Mouse (Mus musculus) lung, postnatal 10 days (tissue): ENCODE data around the gene Tjap1.

ENCODE experiments used
- DNase-seq: peaks from one replicate; pipeline ENCODE4 v3.0.0; 2021

Gene Tjap1

GRCm38 (mm10) chr17:46252571-46253451, 30.0 kb downstream of the Tjap1 start:
- DNase-seq = peak; percentile 75

GRCm38 (mm10) chr17:46251174-46251573, 31.7 kb downstream of the Tjap1 start:
- no peak for DNase-seq

- no peak for DNase-seq
These were observed 34.7 kb downstream of the Tjap1 start for GRCm38 (mm10) chr17:46248189-46248522.

GRCm38 (mm10) chr17:46247512-46248188, 35.2 kb downstream of the Tjap1 start, which contains the start of the genes Polr1c and Yipf3:
Gene Polr1c (minus strand): TSS chr17:46248054.
Gene Yipf3 (plus strand): TSS chr17:46248080.
- peak; percentile 98 for DNase-seq

DNA sequence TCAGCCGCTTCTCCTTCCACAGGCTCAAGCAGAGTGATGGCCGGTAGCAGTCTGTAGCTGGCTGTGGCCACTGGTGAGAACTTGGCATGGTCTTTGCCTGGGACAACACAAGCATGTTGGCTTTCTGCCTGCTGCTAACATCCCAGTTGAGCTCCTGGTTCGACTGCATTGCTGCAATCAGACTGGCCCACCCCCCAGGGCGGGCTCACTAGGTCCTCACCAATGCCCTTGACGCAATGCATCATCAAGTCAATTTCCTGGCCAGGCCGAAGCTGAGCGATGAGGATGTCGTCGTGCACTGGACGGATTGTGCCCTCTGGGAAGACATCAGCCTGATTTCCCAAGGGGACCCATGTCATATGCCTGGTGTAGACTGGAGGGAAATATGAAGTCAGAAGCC, 38.2 kb downstream of the Tjap1 start:
- peak; percentile 78 for DNase-seq

DNA sequence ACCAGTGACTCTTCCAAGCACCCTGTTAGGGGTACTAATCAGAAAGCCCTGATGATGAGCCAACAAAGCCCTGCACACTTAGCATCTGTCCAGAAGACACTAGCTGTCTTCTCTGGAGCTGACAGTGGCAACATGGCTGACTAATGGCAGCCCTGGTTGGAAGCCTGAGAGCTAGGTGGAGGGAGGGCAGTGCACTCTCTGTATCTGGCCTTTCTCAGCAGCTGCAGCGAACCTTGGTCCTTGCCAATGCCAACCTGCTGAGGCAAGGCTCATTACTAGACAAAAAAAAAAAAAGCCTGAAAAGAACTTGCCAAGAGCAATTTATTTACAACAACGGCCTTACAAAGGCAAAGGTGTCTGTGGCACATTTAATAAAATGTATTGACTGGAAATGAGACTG, 39.2 kb downstream of the Tjap1 start:
- DNase-seq = no peak

- peak; percentile 66 for DNase-seq
These were observed 39.8 kb downstream of the Tjap1 start for GRCm38 (mm10) chr17:46242993-46243392.

DNA sequence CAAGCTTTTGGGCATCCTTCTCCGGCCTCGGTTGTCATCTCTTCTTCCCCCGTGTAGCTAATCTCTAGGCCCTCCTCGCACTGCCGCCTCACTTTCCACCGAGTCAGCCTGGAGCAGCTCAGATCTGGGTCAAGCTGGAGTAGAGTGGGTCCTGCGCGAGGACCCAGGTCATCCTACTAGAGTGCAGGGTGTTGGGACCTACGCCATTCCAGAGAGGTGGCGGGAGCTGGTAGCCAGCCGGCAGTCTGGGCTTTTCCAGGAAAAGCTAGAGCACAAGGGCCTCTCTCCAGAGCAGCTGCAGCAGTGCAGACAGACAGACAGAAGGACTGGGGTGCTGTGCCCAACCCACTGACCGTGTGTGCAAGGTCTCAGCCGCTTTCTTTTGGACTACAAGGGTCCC, 40.6 kb downstream of the Tjap1 start:
- DNase-seq = no peak

DNA sequence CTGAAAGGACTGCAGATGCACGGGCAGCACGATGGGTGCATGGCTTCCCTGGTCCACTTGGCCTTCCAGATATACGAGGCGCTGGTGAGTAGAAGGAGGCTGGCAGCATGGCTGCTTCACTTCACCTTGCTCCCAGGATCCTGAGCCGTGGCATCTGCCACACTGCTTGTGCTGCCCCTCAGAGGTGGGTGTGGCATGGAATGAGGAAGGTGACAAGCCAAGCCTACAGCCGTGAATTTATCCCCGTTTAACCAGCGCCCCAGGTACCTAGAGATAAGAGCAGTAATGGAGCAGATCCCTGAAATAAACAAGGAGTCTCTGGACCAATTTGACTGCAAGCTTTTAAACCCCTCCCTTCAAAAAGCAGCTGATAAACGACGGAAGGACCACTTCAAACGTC, 41.4 kb downstream of the Tjap1 start:
- DNase-seq = no peak

DNA sequence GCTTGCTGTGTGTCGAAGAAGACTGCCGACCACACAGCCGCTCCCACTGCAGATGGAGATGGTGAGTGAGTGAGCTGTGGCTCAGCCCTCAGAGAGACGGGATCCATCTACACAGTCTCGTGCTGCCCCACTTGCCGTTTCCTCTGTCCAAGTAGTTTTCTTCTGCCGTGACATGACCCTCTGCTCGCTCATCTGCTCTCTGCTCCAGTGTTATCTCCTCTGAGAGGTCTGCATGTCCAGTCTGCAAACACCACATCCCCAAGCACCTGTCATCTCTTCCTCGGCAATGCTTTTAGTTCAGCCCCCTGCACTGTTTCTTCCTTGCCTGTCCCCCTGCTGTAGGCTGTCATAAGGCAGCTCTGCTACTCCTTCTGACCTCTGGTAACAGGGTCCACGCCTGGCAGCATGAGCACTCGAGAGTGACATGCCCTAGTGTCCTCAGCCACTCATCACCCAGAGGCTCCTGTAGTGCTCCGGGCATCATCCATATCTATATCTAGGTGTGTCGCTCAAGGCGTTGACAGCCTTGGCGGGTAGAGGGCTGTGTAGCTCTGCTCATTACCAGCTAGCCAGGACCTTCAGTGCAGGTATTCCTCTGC, 43.2 kb downstream of the Tjap1 start:
- DNase-seq = no peak

GRCm38 (mm10) chr17:46237480-46237879, 45.3 kb downstream of the Tjap1 start:
- DNase-seq = no peak

- DNase-seq = no peak
These were observed 45.7 kb downstream of the Tjap1 start for GRCm38 (mm10) chr17:46237079-46237478.

- no peak for DNase-seq
These were observed 46.8 kb downstream of the Tjap1 start for GRCm38 (mm10) chr17:46236067-46236466.

DNA sequence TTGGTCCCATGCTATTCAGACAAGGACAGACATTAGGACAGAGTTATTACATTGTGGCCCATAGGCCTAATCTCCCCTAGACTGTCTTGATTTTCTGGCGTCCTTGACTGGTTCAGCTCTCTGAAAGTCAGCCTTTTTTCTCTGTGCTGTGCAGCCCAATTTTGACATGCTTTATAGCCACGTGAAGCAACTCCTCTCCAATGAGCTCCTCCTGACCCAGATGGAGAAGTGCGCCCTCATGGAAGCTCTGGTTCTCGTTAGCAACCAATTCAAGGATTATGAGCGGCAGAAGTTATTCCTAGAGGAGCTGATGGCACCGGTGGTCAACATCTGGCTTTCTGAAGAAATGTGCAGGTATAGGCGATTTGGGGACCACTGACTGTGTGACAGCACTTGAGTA, 55.2 kb downstream of the Tjap1 start:
- no peak for DNase-seq

DNA sequence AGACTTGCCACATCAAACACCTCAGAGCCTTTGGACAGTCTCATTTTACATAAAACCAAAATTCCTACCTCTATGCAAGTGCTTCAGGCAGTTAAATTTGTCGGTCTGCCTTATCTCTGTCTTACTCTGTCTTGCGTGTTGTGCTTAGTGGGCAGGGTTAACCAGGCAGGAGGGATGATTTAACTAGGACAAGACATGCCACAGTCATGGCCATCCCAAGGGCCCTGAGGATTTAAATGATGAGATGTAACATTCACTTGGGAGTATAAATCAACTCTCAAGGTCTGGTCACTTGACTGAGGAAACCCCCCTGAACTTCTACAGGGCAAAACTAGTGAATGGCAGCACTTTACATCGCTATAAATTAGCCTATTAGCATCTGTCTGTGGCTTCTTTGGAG, 61.2 kb downstream of the Tjap1 start:
- no peak for DNase-seq

DNA sequence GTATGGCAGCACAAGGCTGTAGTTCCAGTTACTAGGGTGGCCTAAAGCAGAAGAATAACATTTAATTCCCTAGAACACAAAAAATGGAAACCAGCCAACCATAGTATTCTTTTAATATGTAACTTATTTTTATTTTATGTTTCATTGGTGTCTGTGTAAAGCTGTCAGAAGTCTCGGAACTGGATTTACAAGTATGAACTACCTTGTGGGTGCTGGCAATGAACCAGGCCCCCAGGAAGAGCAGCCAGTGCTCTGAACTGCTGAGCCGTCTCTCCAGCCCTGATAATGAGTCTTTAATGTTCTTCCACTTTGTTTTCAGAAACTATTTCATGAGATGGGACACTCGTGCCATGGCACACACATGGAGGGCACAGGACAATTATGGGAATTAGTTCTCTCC, 72.3 kb downstream of the Tjap1 start:
- DNase-seq = no peak
